Mouse (Mus musculus) bone marrow, adult 2 months (tissue): ENCODE results near the gene Abca3.

ENCODE experiments used
- CTCF ChIP-seq: fragments of 200-500 bp; IDR thresholded peaks from 2 replicates; pipeline ENCODE4 v1.5.1; 2011; ENCODE audit warnings: low read length, control low read depth; ENCODE audit not compliant: control insufficient read depth, insufficient read depth
- POLR2A ChIP-seq: fragments of 200-500 bp; IDR thresholded peaks from 2 replicates; pipeline ENCODE4 v1.6.1; 2011; ENCODE audit warnings: low read depth, mild to moderate bottlenecking, control low read depth, low read length, borderline replicate concordance; ENCODE audit not compliant: control insufficient read depth

DNA sequence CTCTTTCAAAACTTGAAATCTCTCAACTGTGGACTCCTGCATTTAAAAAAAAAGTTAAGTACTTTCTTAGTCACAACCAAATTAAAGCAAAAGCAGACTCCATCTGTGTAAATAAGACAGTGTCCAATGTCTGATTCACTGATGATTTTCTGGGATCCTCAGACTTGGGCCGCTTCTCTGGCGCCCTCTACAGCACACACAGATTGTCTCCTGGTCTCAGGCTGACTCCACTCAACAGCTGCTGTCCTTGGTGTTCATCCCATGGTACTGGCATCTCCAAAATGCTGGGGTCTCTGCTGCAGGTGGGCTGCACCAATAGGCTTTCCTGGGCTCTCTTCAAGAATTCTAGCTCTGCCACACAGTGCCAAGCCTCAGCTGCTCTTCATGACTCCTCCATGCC is 38.1 kb downstream of the Abca3 start:
- TF ChIP-seq CTCF (peak; percentile 68), POLR2A (no peak)
